In genomic region chr10:75633576-75634139, GRCm38 (mm10) we compare ENCODE assay signal across 29 mouse cellular contexts. TPM values are rescaled to one million over a fixed set of nuclear protein-coding genes. Genes with fewer than 3 reads are reported as not detected.
DNase-seq lines count a peak whose midpoint lies in the region; ATAC-seq and TF ChIP-seq lines count a peak whose summit lies in the region.
"Had no signal": no experiment of that assay in that cellular context is flagged by ENCODE, and none has a peak within 500 bp of the region (broad histone marks: within the 10 kb centered on the region; RNA-seq: fewer than 3 reads in every experiment).

No protein-coding gene starts in this region.

- H3K27me3 ChIP-seq in embryonic facial prominence, embryonic 13.5 days, result no peaks in the 10 kb centered on the region
- H3K27me3 ChIP-seq in embryonic facial prominence, embryonic 10.5 days (replicated peaks; ENCODE audit: low read depth, poor library complexity, severe bottlenecking), result no peaks in the 10 kb centered on the region
- H3K27me3 ChIP-seq in CH12.LX (replicated peaks), result no peaks in the 10 kb centered on the region
- no peaks in the 10 kb centered on the region for H3K27me3 ChIP-seq in embryonic facial prominence, embryonic 14.5 days (replicated peaks; ENCODE audit: control insufficient read depth, insufficient read depth, low read length)
- no peaks in the 10 kb centered on the region for H3K27me3 ChIP-seq in thymus, adult 2 months (ENCODE audit: control insufficient read depth, insufficient read depth, low read length)
- H3K27me3 ChIP-seq: heart, embryonic 12.5 days; hindbrain, embryonic 13.5 days; kidney, embryonic 15.5 days; midbrain, embryonic 15.5 days had no signal

- H3K27ac ChIP-seq in embryonic facial prominence, embryonic 13.5 days, result peak overlapping the region; percentile 13; the same call in 1 of the 2 replicates
- no peak overlapping the region for H3K27ac ChIP-seq in embryonic facial prominence, embryonic 10.5 days (replicated peaks)
- no peak overlapping the region for H3K27ac ChIP-seq in CH12.LX (ENCODE audit: insufficient read depth, low read depth)
- 0 out of 2 replicates have a peak overlapping the region, but pooled peaks have one; percentile 66 for H3K27ac ChIP-seq in embryonic facial prominence, embryonic 14.5 days (replicated peaks; ENCODE audit: low read depth, low read length)
- H3K27ac ChIP-seq in thymus, adult 2 months (ENCODE audit: control insufficient read depth, insufficient read depth, low read length), result no peak overlapping the region
- H3K27ac ChIP-seq: forebrain, embryonic 10.5 days; hindbrain, embryonic 13.5 days; kidney, embryonic 15.5 days; liver, embryonic 15.5 days; midbrain, embryonic 15.5 days had no signal

- TF ChIP-seq EP300 in CH12.LX (IDR thresholded peaks at IDR 0.05; ENCODE audit: low read length), result no peak

- DNase-seq in embryonic facial prominence, embryonic 10.5 days (ENCODE audit: low spot score), result no peak
- DNase-seq in kidney, postnatal 10 days, result peak; percentile 3
- no peak for DNase-seq in kidney, adult 9 months
- DNase-seq in CH12.LX (ENCODE audit: extremely low read depth), result no peak
- DNase-seq in embryonic facial prominence, embryonic 14.5 days (ENCODE audit: low spot score), result no peak
- DNase-seq in thymus, adult 2 months, result no peak
- no peak for DNase-seq in embryo, embryonic 10 days (ENCODE audit: low spot score)
- DNase-seq: adrenal gland, adult 8-10 months; cerebellum, adult 11 months; cerebellum, adult 9-11 months; heart, postnatal 4 days; kidney, adult 11 months; kidney, postnatal 36 days; layer of hippocampus, postnatal 36 days; left cerebral cortex, postnatal 4 days; lung, embryonic 14.5 days; lung, postnatal 14 days; right cerebral cortex, postnatal 25 days; spleen, adult 18-20 months; thymus, adult 18-20 months; thymus, postnatal 4 days had no signal

- no peaks in the 10 kb centered on the region for H3K36me3 ChIP-seq in embryonic facial prominence, embryonic 13.5 days
- H3K36me3 ChIP-seq in embryonic facial prominence, embryonic 10.5 days (replicated peaks), result no peaks in the 10 kb centered on the region
- H3K36me3 ChIP-seq in CH12.LX (replicated peaks in 1 of 2; ENCODE audit: control insufficient read depth in 1 of 2, insufficient read depth in 1 of 2, low read length in 1 of 2), result peaks cover 0 to 21% of the 10 kb centered on the region in 2 experiments
- H3K36me3 ChIP-seq in embryonic facial prominence, embryonic 14.5 days (ENCODE audit: control insufficient read depth, insufficient read depth, low read length), result no peaks in the 10 kb centered on the region
- H3K36me3 ChIP-seq in thymus, adult 2 months (ENCODE audit: control insufficient read depth, insufficient read depth, low read length), result no peaks in the 10 kb centered on the region
- H3K36me3 ChIP-seq: forebrain, embryonic 10.5 days; heart, embryonic 12.5 days; hindbrain, embryonic 13.5 days; kidney, embryonic 15.5 days; liver, embryonic 15.5 days; midbrain, embryonic 15.5 days had no signal

- no peak for TF ChIP-seq POLR2A in CH12.LX (IDR thresholded peaks at IDR 0.05; ENCODE audit: low read depth, low read length)
- no peak for TF ChIP-seq POLR2A in thymus, adult 2 months (IDR thresholded peaks at IDR 0.05; ENCODE audit: control insufficient read depth, extremely low read depth, insufficient read depth, low read length, poor library complexity)

- H3K4me1 ChIP-seq in embryonic facial prominence, embryonic 13.5 days, result peaks cover 11% of the 10 kb centered on the region; the same call in 1 of the 2 replicates
- peaks cover 23% of the 10 kb centered on the region for H3K4me1 ChIP-seq in embryonic facial prominence, embryonic 10.5 days
- peaks cover 8 to 18% of the 10 kb centered on the region in 2 experiments; a peak in 3 of 4 replicates for H3K4me1 ChIP-seq in CH12.LX (ENCODE audit: control insufficient read depth in 1 of 2, insufficient read depth in 2 of 2)
- peaks cover 4% of the 10 kb centered on the region; the same call in 1 of the 2 replicates for H3K4me1 ChIP-seq in embryonic facial prominence, embryonic 14.5 days (ENCODE audit: control insufficient read depth, insufficient read depth, low read length)
- H3K4me1 ChIP-seq in thymus, adult 2 months (replicated peaks; ENCODE audit: control insufficient read depth, insufficient read depth, low read length), result no peaks in the 10 kb centered on the region
- H3K4me1 ChIP-seq: kidney, embryonic 15.5 days; midbrain, embryonic 15.5 days had no signal

- in situ Hi-C loops in CH12.LX (cut with MboI; ENCODE audit: low pct_ligation_motif_present, low pct_unique_long_range_greater_than_20kb, low sequenced_read_pairs), result loop anchor here (10.0 kb wide), 1 partner anchor 49 kb away; the partner anchor contains the start of gene Ggt5

- dilution Hi-C loops in CH12.LX (cut with MboI; ENCODE audit: extremely low pct_ligation_motif_present, extremely low pct_unique_long_range_greater_than_20kb, low sequenced_read_pairs), result no loop called here

- no peaks in the 10 kb centered on the region for H3K79me2 ChIP-seq in CH12.LX (replicated peaks; ENCODE audit: control insufficient read depth, extremely low read depth, insufficient read depth, poor library complexity, severe bottlenecking)

- H3K4me2 ChIP-seq in embryonic facial prominence, embryonic 13.5 days, result no peak overlapping the region
- no peak overlapping the region for H3K4me2 ChIP-seq in CH12.LX (ENCODE audit: insufficient read depth, low read depth, poor library complexity, severe bottlenecking)
- no peak overlapping the region for H3K4me2 ChIP-seq in embryonic facial prominence, embryonic 14.5 days (ENCODE audit: low read depth, low read length)
- H3K4me2 ChIP-seq: heart, embryonic 12.5 days; hindbrain, embryonic 13.5 days; kidney, embryonic 15.5 days; liver, embryonic 15.5 days; lung, embryonic 14.5 days; midbrain, embryonic 15.5 days had no signal

- TF ChIP-seq CTCF in CH12.LX (conservative IDR thresholded peaks at IDR 0.05 in 1 of 2, IDR thresholded peaks at IDR 0.05 in 1 of 2; ENCODE audit: low read depth in 2 of 2, low read length in 2 of 2), result no peak
- no peak for TF ChIP-seq CTCF in thymus, adult 2 months (IDR thresholded peaks at IDR 0.05; ENCODE audit: borderline replicate concordance, control insufficient read depth, extremely low read depth, insufficient read depth, low read length, poor library complexity)

- no peak overlapping the region for H3K9ac ChIP-seq in embryonic facial prominence, embryonic 13.5 days
- H3K9ac ChIP-seq in CH12.LX (ENCODE audit: insufficient read depth, low read depth), result no peak overlapping the region
- H3K9ac ChIP-seq in embryonic facial prominence, embryonic 14.5 days (ENCODE audit: low read depth, low read length), result no peak overlapping the region
- H3K9ac ChIP-seq: heart, embryonic 12.5 days; hindbrain, embryonic 13.5 days; kidney, embryonic 15.5 days; liver, embryonic 15.5 days; lung, embryonic 14.5 days; midbrain, embryonic 15.5 days had no signal

- no peak for ATAC-seq in embryonic facial prominence, embryonic 13.5 days (ENCODE audit: insufficient number of reproducible peaks, insufficient read depth, low FRiP score, low TSS enrichment, low read depth)
- ATAC-seq in embryonic facial prominence, embryonic 14.5 days (ENCODE audit: low read depth), result no peak
- ATAC-seq: forebrain, embryonic 16.5 days had no signal

- H3K4me3 ChIP-seq in embryonic facial prominence, embryonic 13.5 days, result no peak overlapping the region
- H3K4me3 ChIP-seq in embryonic facial prominence, embryonic 10.5 days, result no peak overlapping the region
- no peak overlapping the region for H3K4me3 ChIP-seq in CH12.LX (replicated peaks in 1 of 3; ENCODE audit: low read depth in 2 of 3, low read length in 2 of 3, poor library complexity in 1 of 3)
- H3K4me3 ChIP-seq in embryonic facial prominence, embryonic 14.5 days (ENCODE audit: low read depth, low read length), result no peak overlapping the region
- no peak overlapping the region for H3K4me3 ChIP-seq in thymus, adult 2 months (ENCODE audit: control insufficient read depth, insufficient read depth, low read length)
- H3K4me3 ChIP-seq: forebrain, embryonic 10.5 days; heart, embryonic 12.5 days; hindbrain, embryonic 13.5 days; kidney, embryonic 15.5 days; liver, embryonic 15.5 days; midbrain, embryonic 15.5 days had no signal

- no peak for TF ChIP-seq RAD21 in CH12.LX (IDR thresholded peaks at IDR 0.05; ENCODE audit: low read depth, low read length)

- no peaks in the 10 kb centered on the region for H3K9me3 ChIP-seq in embryonic facial prominence, embryonic 13.5 days
- H3K9me3 ChIP-seq in embryonic facial prominence, embryonic 10.5 days, result no peaks in the 10 kb centered on the region
- peaks cover 6% of the 10 kb centered on the region for H3K9me3 ChIP-seq in CH12.LX (replicated peaks; ENCODE audit: low read length)
- H3K9me3 ChIP-seq in embryonic facial prominence, embryonic 14.5 days (ENCODE audit: control insufficient read depth, low read length), result no peaks in the 10 kb centered on the region
- H3K9me3 ChIP-seq: forebrain, embryonic 10.5 days; hindbrain, embryonic 13.5 days; kidney, embryonic 15.5 days; liver, embryonic 15.5 days; midbrain, embryonic 15.5 days had no signal

- 84% methylated on average over 11 of the region's 14 CpGs for WGBS in embryonic facial prominence, embryonic 13.5 days
- 75% methylated on average over 14 of the region's 14 CpGs for WGBS in embryonic facial prominence, embryonic 10.5 days
- WGBS in embryonic facial prominence, embryonic 14.5 days, result 80% methylated on average over 11 of the region's 14 CpGs
- WGBS in thymus, adult 2 months, result 89% methylated on average over 14 of the region's 14 CpGs

TF ChIP-seq in CH12.LX, 34 proteins besides CTCF, POLR2A, EP300 and RAD21 (continues in another document):
- TF ChIP-seq UBTF (IDR thresholded peaks at IDR 0.05; ENCODE audit: low read depth, low read length), result no peak
- TF ChIP-seq JUND (conservative IDR thresholded peaks at IDR 0.05; ENCODE audit: low read depth, low read length), result no peak

RNA-seq across cellular contexts. Expression of gene Susd2, which starts 10.2 kb away (rescaled TPM):
- polyA plus RNA-seq in embryonic facial prominence, embryonic 13.5 days (2015; fragmentation: Nextera tagmentation; extraction: Ambion mirVana), result 1.6 and 2.8 TPM in 2 replicates
- 1.6 and 1.8 TPM in 2 replicates for polyA plus RNA-seq in embryonic facial prominence, embryonic 10.5 days (2016; fragmentation: Nextera tagmentation; extraction: Ambion mirVana)
- 0.51 and 0.63 TPM in 2 replicates for total RNA-seq in CH12.LX (2012; rRNA removed)
- 0.66 and 0.70 TPM in 2 replicates for total RNA-seq in CH12.LX (2014; rRNA removed)
- 2.9 and 3.0 TPM in 2 replicates for polyA plus RNA-seq in CH12.LX (2012; ENCODE audit: insufficient read length, low read depth)
- 7.1 and 7.4 TPM in 2 replicates for polyA plus RNA-seq in embryonic facial prominence, embryonic 14.5 days (2014; fragmentation: Nextera tagmentation; extraction: Ambion mirVana)
- polyA plus RNA-seq in thymus, adult 2 months (2012; rRNA removed), result 11.1 and 11.2 TPM in 2 replicates

RNA-seq across cellular contexts. Expression of gene Ggt5, which starts 44.5 kb away (rescaled TPM):
- polyA plus RNA-seq in embryonic facial prominence, embryonic 13.5 days (2015; fragmentation: Nextera tagmentation; extraction: Ambion mirVana), result 0.96 and 2.0 TPM in 2 replicates
- 0.75 and 0.77 TPM in 2 replicates for polyA plus RNA-seq in embryonic facial prominence, embryonic 10.5 days (2016; fragmentation: Nextera tagmentation; extraction: Ambion mirVana)
- not detected in 2 replicates for total RNA-seq in CH12.LX (2012; rRNA removed)
- not detected in 2 replicates for total RNA-seq in CH12.LX (2014; rRNA removed)
- not detected in 2 replicates for polyA plus RNA-seq in CH12.LX (2012; ENCODE audit: insufficient read length, low read depth)
- 3.1 and 3.9 TPM in 2 replicates for polyA plus RNA-seq in embryonic facial prominence, embryonic 14.5 days (2014; fragmentation: Nextera tagmentation; extraction: Ambion mirVana)
- 49.5 and 73.6 TPM in 2 replicates for polyA plus RNA-seq in thymus, adult 2 months (2012; rRNA removed)

Comparison
In these comparisons a context has a peak if more than half of its experiments do, and no peak if none do; other contexts are left out.
1. H3K27ac ChIP-seq: peak in embryonic facial prominence, embryonic 13.5 days (single experiment) and embryonic facial prominence, embryonic 14.5 days (single experiment); none in embryonic facial prominence, embryonic 10.5 days (single experiment), CH12.LX (single experiment) and thymus, adult 2 months (single experiment).
2. RNA of gene Ggt5, which starts 44.5 kb away (polyA plus RNA-seq): 49.5 to 73.6 TPM in thymus, adult 2 months; 3.1 to 3.9 TPM in embryonic facial prominence, embryonic 14.5 days, 0.96 to 2.0 TPM in embryonic facial prominence, embryonic 13.5 days, 0.75 to 0.77 TPM in embryonic facial prominence, embryonic 10.5 days and not detected in CH12.LX; every median in the first group is over 10 times any median in the second.